Mouse (Mus musculus) spleen, adult 2 months (tissue): ENCODE results near the gene Il21. TPM values are rescaled to one million over a fixed set of nuclear protein-coding genes. Genes with fewer than 3 reads are reported as not detected.

Source experiments
- DNase-seq, 2 experiments: peaks; one replicate each; pipeline versions ENCODE4 v3.0.0 to v3.0.0-alpha.2; 2012 to 2021; ENCODE audit warnings: low spot score in 2 of 2, low read depth in 1 of 2
- H3K27ac ChIP-seq: fragments of 200-500 bp; 2 replicates; pipeline ENCODE4 v1.5.1; 2012; ENCODE audit warnings: low read length, inconsistent platforms; ENCODE audit not compliant: insufficient read depth
- H3K27me3 ChIP-seq: fragments of 200-500 bp; 2 replicates; pipeline ENCODE4 v1.6.1; 2012; ENCODE audit warnings: mild to moderate bottlenecking, moderate library complexity, low read length, inconsistent platforms; ENCODE audit not compliant: control insufficient read depth, insufficient read depth
- H3K36me3 ChIP-seq: fragments of 200-500 bp; 2 replicates; pipeline ENCODE4 v1.6.1; 2012; ENCODE audit warnings: mild to moderate bottlenecking, low read length, inconsistent platforms; ENCODE audit not compliant: control insufficient read depth, insufficient read depth
- H3K4me1 ChIP-seq: fragments of 200-500 bp; 2 replicates; pipeline ENCODE4 v1.6.1; 2011; ENCODE audit warnings: inconsistent platforms; ENCODE audit not compliant: control insufficient read depth, insufficient read depth, insufficient read length
- H3K4me3 ChIP-seq: fragments of 200-500 bp; 2 replicates; pipeline ENCODE4 v1.5.1; 2011; ENCODE audit warnings: mild to moderate bottlenecking, inconsistent platforms; ENCODE audit not compliant: insufficient read depth, insufficient read length; ENCODE audit errors: extremely low read depth
- CTCF ChIP-seq: fragments of 200-500 bp; IDR thresholded peaks from 2 replicates; pipeline ENCODE4 v1.5.1; 2011; ENCODE audit warnings: mild to moderate bottlenecking, inconsistent platforms; ENCODE audit not compliant: insufficient read depth, insufficient read length, insufficient replicate concordance; ENCODE audit errors: extremely low read depth
- POLR2A ChIP-seq: fragments of 200-500 bp; IDR thresholded peaks from 2 replicates; pipeline ENCODE4 v1.6.1; 2011; ENCODE audit warnings: low read depth, low read length, inconsistent platforms
- WGBS: fragments of 180-500 bp; shearing (Covaris S2); methylation state at CpG from one replicate; pipeline ENCODE4 v1.1.7; 2018; 5-methylcytosine and 5-hydroxymethylcytosine counted together
- polyA plus RNA-seq: library from polyadenylated mRNA; depleted of rRNA; stranded (reverse); fragments of >200 nt; gene quantifications from 2 replicates; pipeline ENCODE4 v1.2.3, GENCODE M21; 2012

Il21 gene
- polyA plus RNA-seq, 1 experiment, result not detected

DNA sequence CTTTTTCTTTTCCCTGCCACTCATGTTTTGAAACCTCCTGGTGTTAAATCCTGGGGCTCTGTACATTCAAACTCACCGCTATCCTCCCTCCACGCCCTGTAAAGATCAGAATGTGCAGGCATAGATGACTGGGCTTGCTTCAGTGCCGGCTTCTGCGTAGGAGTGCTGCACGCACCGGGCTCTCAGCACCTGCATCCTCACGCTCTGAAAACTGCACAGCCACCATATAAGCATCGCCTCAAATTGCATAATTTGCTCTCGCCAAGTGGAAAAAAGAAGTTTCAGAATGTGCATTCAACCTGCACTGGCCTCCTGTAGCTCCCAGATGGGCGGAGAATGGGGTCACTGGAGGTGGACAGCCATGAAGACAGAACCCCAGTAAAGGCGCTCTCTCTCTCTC is 35.9 kb upstream of the Il21 start:
- TF ChIP-seq POLR2A (no peak), CTCF (no peak)
- H3K4me3 ChIP-seq, result no peak overlapping the region
- WGBS, result 82% methylated on average over 11 of the region's 11 CpGs

DNA sequence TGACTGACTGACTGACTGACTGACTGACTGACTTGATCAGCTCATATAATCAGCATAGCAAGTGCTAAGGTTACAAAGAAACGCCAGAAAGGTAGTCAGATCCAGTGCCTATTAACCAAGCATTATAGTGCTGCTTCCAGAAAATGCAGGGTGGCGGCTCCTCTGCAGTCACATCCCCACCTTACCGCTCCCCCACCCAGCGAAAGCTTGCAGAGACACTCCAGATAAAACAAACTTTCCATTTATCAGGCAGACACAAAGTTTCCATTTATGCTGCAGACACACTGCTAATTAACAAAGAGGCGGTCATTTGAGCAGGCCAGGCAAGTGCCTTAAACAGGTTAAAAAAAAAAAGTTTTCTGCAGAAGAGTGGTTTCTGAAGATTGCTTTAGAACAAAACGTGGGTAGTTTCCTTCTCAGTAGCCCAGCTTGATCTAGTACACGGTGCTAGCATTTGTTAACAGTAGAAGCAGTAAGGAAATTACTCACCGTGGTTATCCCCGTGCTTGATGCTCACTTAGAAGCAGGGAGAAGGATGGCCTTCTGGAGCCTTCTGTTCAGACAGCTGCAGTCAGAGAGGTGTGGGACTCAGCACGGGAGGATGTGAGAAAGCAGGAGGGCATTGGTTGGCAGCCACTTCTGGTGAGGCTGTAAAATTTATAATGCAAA is 27.0 kb upstream of the Il21 start:
- H3K36me3 ChIP-seq, result no peaks in the 10 kb centered on the region
- H3K27me3 ChIP-seq, result no peaks in the 10 kb centered on the region
- WGBS, result 45% methylated on average over 10 of the region's 10 CpGs
- no peak for TF ChIP-seq CTCF
- no peak for TF ChIP-seq POLR2A
- H3K4me1 ChIP-seq, result no peaks in the 10 kb centered on the region
- H3K4me3 ChIP-seq, result no peak overlapping the region
- no peak for DNase-seq
- no peak overlapping the region for H3K27ac ChIP-seq

More for the DNA sequence above, 35.9 kb upstream of the Il21 start:
- Histone ChIP-seq H3K4me1 (no peaks in the 10 kb centered on the region), H3K27me3 (no peaks in the 10 kb centered on the region), H3K27ac (no peak overlapping the region), H3K36me3 (no peaks in the 10 kb centered on the region)
- no peak for DNase-seq

DNA sequence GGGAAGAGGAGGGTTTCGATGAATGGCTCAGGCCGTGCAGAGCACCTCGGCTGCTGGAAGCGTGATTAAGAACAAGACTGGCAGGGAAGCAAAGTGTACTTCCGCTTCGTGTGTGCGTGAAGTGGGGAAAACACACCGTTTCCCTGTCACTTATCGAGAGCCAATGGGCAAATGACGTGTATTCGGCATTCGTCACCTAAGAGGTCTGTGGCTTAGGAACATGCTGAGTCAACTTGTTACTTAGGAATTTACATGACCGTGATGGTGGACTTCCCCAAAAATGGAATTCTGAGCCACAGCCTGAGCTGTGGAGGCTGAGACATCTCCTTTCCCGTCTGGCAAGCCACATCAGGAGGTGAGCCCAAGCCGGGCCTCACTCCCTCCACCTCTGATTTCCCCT is 25.3 kb upstream of the Il21 start:
- Histone ChIP-seq H3K27me3 (no peaks in the 10 kb centered on the region), H3K36me3 (no peaks in the 10 kb centered on the region), H3K4me3 (no peak overlapping the region), H3K4me1 (no peaks in the 10 kb centered on the region), H3K27ac (no peak overlapping the region)
- no peak for TF ChIP-seq POLR2A
- no peak for TF ChIP-seq CTCF
- no peak for DNase-seq
- WGBS, result 93% methylated on average over 15 of the region's 15 CpGs

DNA sequence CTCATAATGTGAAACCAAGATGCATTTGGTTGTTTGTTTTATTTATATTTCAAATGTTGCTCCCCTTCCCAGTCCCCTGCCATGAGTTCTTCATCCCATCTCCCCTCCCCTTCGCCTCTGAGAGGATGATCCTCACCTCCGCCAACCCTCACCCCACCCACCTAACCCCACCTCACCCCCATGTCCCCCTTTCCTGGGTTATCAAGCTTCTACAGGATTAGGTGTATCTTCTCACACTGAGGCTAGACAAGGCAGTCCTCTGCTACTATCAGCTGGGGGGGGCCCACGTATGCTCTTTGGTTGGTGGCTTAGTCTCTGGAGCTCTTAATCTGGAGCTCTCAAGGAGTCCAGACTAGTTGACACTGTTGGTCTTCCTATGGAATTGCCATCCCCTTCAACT is 18.5 kb upstream of the Il21 start:
- Histone ChIP-seq H3K36me3 (no peaks in the 10 kb centered on the region), H3K27me3 (no peaks in the 10 kb centered on the region), H3K4me3 (no peak overlapping the region), H3K27ac (no peak overlapping the region), H3K4me1 (no peaks in the 10 kb centered on the region)
- WGBS, result 90% methylated on average over 3 of the region's 3 CpGs
- DNase-seq, result no peak
- TF ChIP-seq CTCF (no peak), POLR2A (no peak)

GRCm38 (mm10) chr3:37235025-37235424 is 2.6 kb upstream of the Il21 start:
- H3K27me3 ChIP-seq, result no peaks in the 10 kb centered on the region
- H3K4me3 ChIP-seq, result no peak overlapping the region
- TF ChIP-seq POLR2A (no peak), CTCF (no peak)
- no peak overlapping the region for H3K27ac ChIP-seq
- DNase-seq, result no peak
- 92% methylated on average over 4 of the region's 4 CpGs for WGBS
- no peaks in the 10 kb centered on the region for H3K36me3 ChIP-seq
- no peaks in the 10 kb centered on the region for H3K4me1 ChIP-seq

DNA sequence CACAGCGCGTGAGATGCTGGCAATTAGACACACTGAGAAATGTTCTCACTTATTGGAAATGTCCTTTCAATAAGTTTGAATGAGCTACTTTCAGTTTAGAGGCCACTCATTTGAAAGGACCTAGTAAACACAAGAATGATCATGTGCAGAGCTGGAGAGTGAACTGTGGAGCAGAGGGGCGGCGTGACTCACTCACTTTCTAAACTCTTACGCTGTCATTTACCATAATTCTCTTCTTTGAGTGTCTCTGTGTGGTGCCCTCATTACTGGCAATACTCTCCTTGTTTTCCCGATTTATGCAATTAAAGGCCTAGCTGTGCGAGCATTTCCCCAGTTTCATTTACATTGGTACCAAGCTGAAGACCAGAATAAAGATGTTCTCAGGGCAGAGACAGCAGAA is 1.3 kb downstream of the Il21 start:
- 91% methylated on average over 7 of the region's 7 CpGs for WGBS
- no peak for TF ChIP-seq CTCF
- no peak for TF ChIP-seq POLR2A

GRCm38 (mm10) chr3:37229082-37229829 is 3.2 kb downstream of the Il21 start:
- no peak for DNase-seq
- TF ChIP-seq POLR2A, result no peak
- no peak for TF ChIP-seq CTCF
- Histone ChIP-seq H3K4me3 (no peak overlapping the region), H3K36me3 (no peaks in the 10 kb centered on the region), H3K27me3 (no peaks in the 10 kb centered on the region), H3K27ac (no peak overlapping the region), H3K4me1 (no peaks in the 10 kb centered on the region)
- 72% methylated on average over 11 of the region's 11 CpGs for WGBS

More for the DNA sequence above, 1.3 kb downstream of the Il21 start:
- H3K27ac ChIP-seq, result no peak overlapping the region
- no peaks in the 10 kb centered on the region for H3K4me1 ChIP-seq
- no peaks in the 10 kb centered on the region for H3K36me3 ChIP-seq
- H3K27me3 ChIP-seq, result no peaks in the 10 kb centered on the region
- no peak overlapping the region for H3K4me3 ChIP-seq
- no peak for DNase-seq
